Mouse (Mus musculus): ENCODE data around the gene Teddm1a. TPM values are rescaled to one million over a fixed set of nuclear protein-coding genes. Genes with fewer than 3 reads are reported as not detected.

The Teddm1a gene
- not detected in 2 replicates for polyA plus RNA-seq (2012; ENCODE audit: low replicate concordance)

DNA sequence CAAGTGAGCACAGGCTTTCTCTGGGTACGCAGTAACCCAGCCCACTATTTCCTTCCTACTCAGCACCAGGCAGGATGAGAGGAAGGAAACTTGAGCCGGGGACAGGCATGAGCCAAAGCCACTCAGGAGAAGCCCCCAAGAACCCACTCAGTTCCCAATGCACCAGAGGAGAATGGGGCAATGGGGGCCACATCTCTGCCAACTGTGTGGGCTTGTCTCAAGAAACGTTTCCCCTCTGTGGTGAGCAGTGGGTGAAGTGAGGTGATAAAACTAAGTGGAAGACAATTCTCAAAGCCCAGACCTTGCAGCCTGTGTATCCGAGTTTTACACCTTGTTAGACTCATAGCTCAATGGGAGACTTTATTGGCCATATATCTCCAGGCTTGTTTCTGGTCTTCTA, at the start of gene Teddm1a:
TSS of gene Teddm1a (plus strand) at position 301 of the 400 bp plus-strand sequence.

DNA sequence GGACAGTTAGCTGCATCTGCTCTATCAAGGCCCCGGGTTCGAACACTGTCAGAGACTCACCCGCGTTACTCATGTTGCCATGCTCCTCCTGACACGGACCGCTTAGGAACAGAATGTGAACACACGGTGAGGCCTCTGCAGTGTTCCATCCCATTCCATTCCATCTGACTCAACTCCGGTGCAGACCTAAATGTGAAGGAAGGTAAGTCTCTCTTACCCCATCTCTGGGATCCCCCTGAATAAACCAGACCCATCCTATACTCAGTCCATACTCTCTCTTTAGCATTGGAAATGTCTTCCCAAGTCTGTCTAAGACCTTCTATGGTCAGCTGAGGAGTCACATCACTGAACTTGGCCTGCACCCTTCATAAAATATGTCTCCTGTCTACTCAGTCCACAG, 47.5 kb upstream of the Teddm1a start, which contains the start of gene Rgsl1:
TSS of gene Rgsl1 (minus strand) at position 101 of the 400 bp plus-strand sequence.

DNA sequence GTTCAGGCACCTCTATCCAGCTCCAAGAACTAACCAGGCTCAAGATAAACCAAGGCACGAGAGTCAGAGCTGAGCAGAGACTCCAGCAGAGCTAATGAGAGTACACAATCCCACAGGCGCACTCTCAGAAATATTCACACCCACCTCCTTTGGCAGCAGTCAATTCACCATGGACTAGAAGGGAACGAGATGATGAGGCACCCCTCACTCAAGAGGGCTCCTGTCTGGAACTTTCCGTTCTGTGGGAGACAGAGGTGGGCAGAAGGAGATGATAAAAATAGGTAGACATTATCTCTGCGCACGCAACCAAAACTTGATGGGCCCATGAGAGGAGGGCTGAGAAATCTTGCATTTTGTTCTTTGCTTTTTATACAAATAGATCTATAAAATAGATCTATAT, 17.5 kb upstream of the Teddm1a start, which contains the start of gene Teddm1b:
TSS of gene Teddm1b (plus strand) at position 301 of the 400 bp plus-strand sequence.

DNA sequence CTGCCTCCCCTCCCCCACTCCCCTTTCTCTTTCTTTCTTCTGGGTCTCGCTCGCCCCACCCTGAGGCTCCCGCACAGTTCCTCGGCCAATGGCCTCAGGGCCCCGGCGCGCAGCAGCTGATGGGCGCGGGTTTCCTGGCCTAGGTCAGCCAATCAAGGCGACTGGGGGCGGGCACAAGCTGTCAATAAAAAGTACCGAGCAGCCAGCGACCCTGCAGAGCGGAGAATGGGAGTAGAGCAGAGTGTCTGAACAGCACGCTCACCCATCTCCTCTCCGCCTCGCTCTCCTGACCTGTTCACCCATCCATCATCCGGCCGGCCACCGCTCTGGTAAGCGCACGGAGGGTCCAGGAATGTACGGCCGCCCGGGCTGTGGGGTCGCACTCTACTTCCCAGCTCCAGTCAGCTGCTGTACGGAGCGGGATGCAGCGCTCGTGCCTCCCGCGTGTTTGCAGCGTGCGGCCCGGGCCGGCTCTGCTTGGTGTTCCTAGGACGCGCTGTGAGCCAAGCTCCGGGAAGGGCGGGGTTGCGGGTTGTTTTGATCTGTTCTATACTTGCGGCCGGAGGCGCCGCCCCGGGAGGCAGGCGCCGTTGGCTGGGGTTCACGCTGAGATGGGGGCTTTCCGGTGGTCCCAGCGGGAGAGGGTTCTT, 8.3 kb downstream of the Teddm1a start, which contains the start of the genes Glul and Teddm2:
TSS of gene Glul (plus strand) at position 214 of the 650 bp plus-strand sequence.
TSS of gene Teddm2 (minus strand) at position 498 of the 650 bp plus-strand sequence.

Other genes starting within 250 kb of the Teddm1a start
- not detected in 2 replicates for gene Rgs8, start 238.7 kb upstream of the Teddm1a start, polyA plus RNA-seq (2012; ENCODE audit: low replicate concordance)
- 0.93 and 1.3 TPM in 2 replicates for gene Rgs16, start 151.4 kb upstream of the Teddm1a start, polyA plus RNA-seq (2012; ENCODE audit: low replicate concordance)
- gene Rnasel, start 142.3 kb upstream of the Teddm1a start, polyA plus RNA-seq (2012; ENCODE audit: low replicate concordance): 5.2 and 6.1 TPM in 2 replicates
- not detected in 2 replicates for gene Rgsl1, start 47.6 kb upstream of the Teddm1a start, polyA plus RNA-seq (2012; ENCODE audit: low replicate concordance)
- gene Teddm1b, start 17.4 kb upstream of the Teddm1a start, polyA plus RNA-seq (2012; ENCODE audit: low replicate concordance): not detected in 2 replicates
- gene Glul, start 8.2 kb downstream of the Teddm1a start, polyA plus RNA-seq (2012; ENCODE audit: low replicate concordance): 10.3 and 64.9 TPM in 2 replicates
- gene Teddm2, start 8.5 kb downstream of the Teddm1a start, polyA plus RNA-seq (2012; ENCODE audit: low replicate concordance): 0.21 and 0.29 TPM in 2 replicates

Measured in hematopoietic multipotent progenitor cell, adult 10-12 weeks (in vitro differentiated cells).